Mouse (Mus musculus): ENCODE data around the gene Gm49333.
A peak's percentile ranks its signal among the peaks of the same experiment; 100 is the strongest.

Gene Gm49333

DNA sequence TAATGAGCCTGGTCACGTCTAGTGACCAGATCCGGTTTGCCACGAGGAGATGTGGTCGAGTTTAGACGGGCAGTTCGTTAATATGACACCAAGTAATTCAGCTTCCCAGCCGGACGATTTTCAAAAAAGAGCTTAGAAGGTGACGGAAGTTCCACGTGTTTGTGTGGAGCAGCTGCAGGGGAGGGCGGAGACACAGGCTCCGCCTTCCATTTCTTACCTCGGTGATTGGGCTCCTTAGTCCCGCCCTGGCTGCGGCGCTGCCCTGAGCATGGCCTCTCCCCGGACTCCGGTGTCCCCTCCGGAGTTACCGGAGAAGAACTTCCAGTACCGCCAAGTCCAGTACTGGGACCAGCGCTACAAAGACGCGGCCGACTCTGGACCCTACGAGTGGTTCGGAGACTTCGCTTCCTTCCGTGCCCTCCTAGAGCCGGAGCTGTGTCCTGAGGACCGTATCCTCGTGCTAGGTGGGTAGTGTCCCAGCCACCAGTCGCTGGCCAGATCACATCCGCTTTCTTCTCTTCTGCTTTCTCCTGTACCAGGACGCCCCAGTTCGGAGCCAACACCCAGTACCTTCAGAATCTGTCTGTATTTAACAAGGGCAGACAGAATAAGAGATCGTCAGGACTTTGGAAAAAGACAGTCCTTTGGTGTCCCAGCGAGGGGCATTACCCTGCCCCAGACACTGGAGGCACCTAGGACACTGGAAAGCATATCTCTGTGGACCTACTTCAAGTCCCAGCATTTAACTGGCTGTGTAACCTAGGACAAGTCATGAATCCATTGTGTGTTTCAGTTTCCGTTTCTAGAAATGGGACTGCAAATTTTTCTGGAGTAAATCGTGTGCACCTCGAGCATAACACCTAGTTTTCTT is at the start of gene Gm49333, which contains the start of the genes Eef1akmt4 and Alg3:
Gene Gm49333, plus strand, starts transcription at position 254 of the 871 bp plus-strand sequence.
Gene Eef1akmt4, plus strand, starts transcription at position 237 of the 871 bp plus-strand sequence.
Gene Alg3, minus strand, starts transcription at position 379 of the 871 bp plus-strand sequence.
- DNase-seq (ENCODE audit: low spot score in 2 of 2): peak; percentile 90 to 91

DNA sequence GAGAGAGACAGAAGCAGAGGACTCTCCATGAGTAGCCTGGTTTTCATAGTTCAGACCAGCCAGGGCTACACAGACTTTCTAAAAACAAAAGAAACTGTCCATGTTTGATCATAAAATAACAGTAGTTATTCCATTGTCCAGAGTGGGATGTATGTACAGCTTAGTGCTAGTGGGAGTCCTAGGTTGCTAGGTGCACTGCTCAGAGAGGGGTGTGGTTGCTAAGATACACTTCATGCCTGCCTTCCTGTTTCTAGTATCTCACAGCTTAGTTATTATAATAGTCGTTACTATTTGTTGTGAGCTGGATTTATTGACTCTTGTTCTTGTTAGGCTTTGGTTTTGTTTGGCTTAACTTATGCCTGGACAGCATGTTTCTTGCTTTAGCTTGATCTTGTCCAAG is 46.3 kb upstream of the Gm49333 start:
- DNase-seq (ENCODE audit: low spot score in 2 of 2): no peak

DNA sequence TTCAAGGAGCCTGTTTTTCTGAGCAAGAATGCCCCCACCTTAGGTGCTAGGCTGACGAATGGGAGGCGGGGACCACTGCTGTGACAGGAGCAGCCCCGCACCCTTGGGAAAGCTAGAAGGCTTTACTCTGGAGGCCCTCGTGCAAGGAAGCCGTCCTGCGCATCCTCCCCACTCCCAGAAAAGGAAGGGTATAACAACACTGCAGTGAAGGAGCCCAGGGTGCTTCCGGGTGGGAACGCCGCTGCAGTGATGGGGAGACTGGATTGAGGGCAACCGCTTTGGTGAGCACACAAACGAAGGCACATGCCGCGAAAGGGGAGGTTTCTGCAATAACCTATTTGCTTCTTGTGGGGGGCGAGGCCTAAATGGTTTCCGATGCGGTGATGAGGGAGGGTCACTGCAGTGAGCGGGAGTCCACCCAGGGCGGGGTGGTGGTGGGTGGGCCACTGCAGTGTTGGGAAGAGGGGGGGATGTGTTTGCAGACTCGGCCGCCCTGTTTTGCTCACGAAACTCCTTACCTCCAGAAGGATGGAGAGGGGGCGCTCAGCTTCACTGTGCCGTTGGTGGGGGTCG is 22.0 kb upstream of the Gm49333 start, which contains the start of gene Vwa5b2:
Gene Vwa5b2, plus strand, starts transcription at position 106 of the 573 bp plus-strand sequence.
- no peak for DNase-seq (ENCODE audit: low spot score in 2 of 2)

DNA sequence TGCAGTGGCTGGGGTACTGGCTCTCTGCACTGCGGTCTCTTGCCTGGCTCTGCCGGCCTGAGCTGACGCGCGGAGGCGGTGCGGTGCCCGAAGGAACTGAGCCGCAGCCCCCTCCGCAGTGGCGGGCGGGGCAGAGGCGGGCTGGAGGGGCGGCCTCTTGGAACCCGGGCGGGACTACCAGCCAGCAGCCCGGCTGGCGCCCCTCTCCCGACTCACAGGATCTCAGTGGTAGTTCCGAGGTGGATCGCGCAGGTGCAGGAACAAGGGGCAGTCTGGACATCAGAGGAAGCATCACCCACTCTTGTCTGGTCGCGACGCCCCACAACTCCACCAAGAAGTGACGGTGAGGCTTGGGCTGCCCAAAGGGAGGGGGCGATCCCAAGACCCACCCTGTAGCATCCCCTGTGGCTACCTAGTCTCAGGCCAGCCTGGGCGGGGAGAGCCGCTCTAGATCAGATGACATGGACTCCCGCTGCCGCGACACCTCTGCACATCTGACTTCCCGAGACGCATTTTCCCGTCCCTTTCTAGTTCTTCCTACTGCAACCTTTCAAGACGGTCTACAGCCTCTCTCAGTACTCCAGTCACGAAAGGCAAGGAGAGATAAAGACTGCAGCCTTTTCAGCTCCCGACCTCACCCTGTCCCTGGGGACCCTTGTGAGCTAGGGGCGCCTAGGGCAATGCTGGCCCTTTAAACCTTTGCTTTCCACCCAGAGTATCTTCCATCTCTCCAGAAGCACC is 21.3 kb upstream of the Gm49333 start:
- no peak for DNase-seq (ENCODE audit: low spot score in 2 of 2)

GRCm38 (mm10) chr16:20590680-20591038 is 20.8 kb upstream of the Gm49333 start:
- no peak for DNase-seq (ENCODE audit: low spot score in 2 of 2)

DNA sequence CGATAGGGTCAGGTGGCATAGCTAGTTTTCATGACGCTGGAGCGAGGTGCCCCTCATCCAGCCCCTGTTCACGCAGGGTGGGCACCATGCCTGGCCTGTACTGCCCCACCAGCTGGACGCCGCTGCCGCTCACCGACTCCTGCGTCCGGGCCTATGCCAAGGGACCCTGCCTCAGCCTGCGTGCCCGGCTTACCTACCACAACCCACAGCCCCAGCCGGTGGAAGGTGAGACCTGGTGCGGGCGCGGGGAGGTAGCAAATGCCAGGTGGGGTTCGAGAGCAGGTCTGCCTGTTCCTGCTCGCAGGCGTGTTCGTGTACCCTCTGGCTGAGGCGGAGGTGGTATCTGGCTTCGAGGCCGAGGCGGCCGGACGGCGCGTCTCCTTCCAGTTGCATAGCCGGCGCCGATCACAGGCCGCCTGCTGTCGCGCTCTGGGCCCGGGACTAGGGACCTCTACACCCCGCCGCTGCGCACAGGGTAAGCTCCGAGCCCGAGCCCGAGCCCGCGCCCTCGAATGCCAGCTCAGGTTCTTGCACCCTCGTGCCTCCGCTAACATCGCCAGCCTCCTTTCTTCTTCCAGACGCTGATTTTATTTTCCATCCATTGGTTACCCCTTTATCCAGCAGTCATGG is 20.2 kb upstream of the Gm49333 start:
- DNase-seq (ENCODE audit: low spot score in 2 of 2): no peak

DNA sequence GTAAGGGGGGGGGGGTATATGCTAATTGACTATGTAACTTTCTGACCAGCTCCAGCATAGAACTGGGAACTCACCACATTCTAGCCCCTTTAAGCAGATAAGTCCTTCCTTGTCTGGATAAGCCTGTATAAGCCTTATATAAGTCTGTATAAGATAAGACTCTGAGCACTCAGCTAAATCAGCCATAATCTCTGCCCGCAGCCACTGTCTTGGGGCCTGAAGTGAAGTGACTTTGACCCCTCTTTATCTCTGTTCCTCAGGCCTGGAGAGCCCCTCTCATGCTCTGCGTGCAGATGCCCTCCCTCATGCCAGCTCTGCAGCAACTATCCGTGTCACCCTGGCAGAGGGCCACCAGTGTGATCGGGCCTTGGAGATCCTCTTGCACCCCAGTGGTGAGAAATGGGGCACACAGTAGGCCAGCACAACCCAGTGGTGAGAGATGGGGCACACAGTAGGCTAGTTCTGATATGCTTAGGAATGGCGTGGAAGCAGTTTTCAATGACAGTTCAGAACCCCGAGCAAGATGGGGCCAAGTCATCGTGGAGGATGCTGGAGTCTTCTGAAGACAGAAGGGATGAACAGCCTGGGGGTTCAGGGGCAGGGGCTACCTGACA is 16.2 kb upstream of the Gm49333 start:
- DNase-seq (ENCODE audit: low spot score in 2 of 2): no peak

GRCm38 (mm10) chr16:20595737-20596136 is 15.7 kb upstream of the Gm49333 start:
- no peak for DNase-seq (ENCODE audit: low spot score in 2 of 2)

- no peak for DNase-seq (ENCODE audit: low spot score in 2 of 2)
Observed at GRCm38 (mm10) chr16:20596687-20597441, 14.5 kb upstream of the Gm49333 start.

- DNase-seq (ENCODE audit: low spot score in 2 of 2): no peak
Observed at GRCm38 (mm10) chr16:20600511-20600910, 10.9 kb upstream of the Gm49333 start.

DNA sequence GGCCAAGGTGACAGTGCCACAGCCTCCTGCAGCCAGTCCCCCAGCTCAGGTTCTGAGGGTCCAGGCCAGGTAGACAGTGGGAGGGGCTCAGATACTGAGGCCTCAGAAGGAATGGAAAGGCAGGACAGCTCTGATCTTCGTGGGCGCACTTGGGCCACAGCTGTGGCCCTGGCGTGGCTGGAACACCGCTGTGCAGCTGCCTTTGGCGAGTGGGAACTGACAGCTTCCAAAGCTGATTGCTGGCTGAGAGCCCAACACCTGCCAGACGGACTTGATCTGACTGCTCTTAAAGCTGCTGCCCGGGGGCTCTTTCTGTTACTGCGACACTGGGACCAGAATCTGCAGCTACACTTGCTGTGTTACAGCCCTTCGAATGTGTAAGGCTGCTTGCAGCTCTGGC is 6.7 kb upstream of the Gm49333 start:
- no peak for DNase-seq (ENCODE audit: low spot score in 2 of 2)

GRCm38 (mm10) chr16:20610501-20611356 is 681 bp upstream of the Gm49333 start:
- DNase-seq (ENCODE audit: low spot score in 2 of 2): peak; percentile 56 to 76

GRCm38 (mm10) chr16:20619541-20620398 is 8.4 kb downstream of the Gm49333 start:
- peak in 1 of 2 experiments; percentile 13 for DNase-seq (ENCODE audit: low spot score in 2 of 2)

DNA sequence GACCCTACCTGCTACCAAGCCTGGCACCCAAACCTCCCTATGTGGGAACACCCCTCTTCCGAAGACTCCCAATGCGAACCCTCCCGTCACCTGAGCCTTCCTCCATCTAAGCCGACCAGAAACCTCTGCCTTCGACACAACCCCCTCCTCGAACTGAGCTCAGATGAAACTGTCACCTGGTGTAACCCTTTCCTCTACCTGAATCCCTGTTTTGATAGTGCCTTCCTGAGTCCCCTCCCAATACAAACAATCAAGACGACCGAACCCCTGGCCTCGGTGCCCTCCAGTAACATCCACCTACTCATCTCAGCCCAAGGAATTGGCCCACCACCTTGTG is 9.0 kb downstream of the Gm49333 start:
- DNase-seq (ENCODE audit: low spot score in 2 of 2): no peak

DNA sequence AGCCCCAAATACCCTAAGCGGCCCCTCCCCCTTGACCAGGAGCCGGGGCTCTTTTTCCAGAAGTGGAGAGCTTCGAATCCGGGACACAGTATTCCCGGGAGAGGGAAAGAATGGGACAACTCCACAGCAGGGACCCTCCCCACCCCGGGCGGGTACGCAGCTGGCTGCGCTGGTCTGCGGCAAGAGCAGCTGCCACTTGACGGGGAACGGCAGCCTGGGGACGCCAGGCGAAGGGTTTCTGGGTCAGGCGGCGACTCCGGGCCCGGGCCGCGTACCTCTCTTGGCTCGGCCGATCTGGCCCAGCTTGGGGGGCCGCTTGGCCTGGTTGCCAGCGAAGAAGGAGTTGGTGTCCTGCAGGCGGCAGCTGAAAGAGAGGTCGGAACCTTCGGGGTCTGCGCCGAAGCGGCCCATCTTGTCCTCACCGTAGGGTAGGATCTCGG is 9.4 kb downstream of the Gm49333 start:
- DNase-seq (ENCODE audit: low spot score in 2 of 2): no peak

GRCm38 (mm10) chr16:20621191-20621990 is 10.0 kb downstream of the Gm49333 start, which contains the start of gene Camk2n2:
Gene Camk2n2, minus strand, starts transcription at chr16:20621287.
- DNase-seq (ENCODE audit: low spot score in 2 of 2): peak; percentile 54 to 55

- DNase-seq (ENCODE audit: low spot score in 2 of 2): peak; percentile 39 to 64
Observed at GRCm38 (mm10) chr16:20621991-20622685, 10.7 kb downstream of the Gm49333 start.

Data from heart, adult 9 months (tissue).